Mouse (Mus musculus): ENCODE data around the gene Ebf4. TPM values are rescaled to one million over a fixed set of nuclear protein-coding genes. Genes with fewer than 3 reads are reported as not detected.
A peak's percentile ranks its signal among the peaks of the same experiment; 100 is the strongest.

Gene Ebf4
- total RNA-seq (2014; rRNA removed) = 18.7 and 19.3 TPM in 2 replicates
- polyA plus RNA-seq (2015; fragmentation: Nextera tagmentation; extraction: Ambion mirVana) = 5.4 TPM in 2 replicates

DNA sequence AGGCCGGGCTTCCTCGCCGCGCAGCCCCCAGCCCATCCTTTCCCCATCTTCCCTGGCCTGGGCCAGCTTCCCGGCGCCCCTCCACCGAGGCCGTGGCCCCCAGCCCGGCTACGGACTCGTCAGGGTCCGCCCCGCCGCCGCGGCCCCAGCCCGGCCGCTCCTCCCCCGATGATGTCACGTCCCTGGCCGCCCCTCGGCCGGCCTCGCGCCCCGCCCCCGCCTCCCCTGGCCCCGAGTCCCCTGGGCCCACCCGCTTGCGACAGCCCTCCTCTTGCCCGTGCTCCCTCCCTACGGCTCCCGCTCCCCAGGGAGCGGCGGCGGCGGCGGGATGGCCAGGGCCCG is at the start of gene Ebf4:
Gene Ebf4, plus strand, starts transcription at position 234 of the 342 bp plus-strand sequence.
- Histone ChIP-seq H3K27ac (peak within 1 kb of the TSS; percentile 41), H3K4me1 (ENCODE audit: insufficient read depth, low read length) (peaks cover 3% of the 10 kb centered on the region; the same call in 1 of the 2 replicates), H3K36me3 (ENCODE audit: insufficient read depth, low read length) (no peaks in the 10 kb centered on the region), H3K9me3 (ENCODE audit: low read length) (no peaks in the 10 kb centered on the region), H3K9ac (replicated peaks; ENCODE audit: low read length) (peak within 1 kb of the TSS; percentile 71), H3K4me3 (ENCODE audit: low read length) (peak within 1 kb of the TSS; percentile 62), H3K4me2 (ENCODE audit: low read depth, low read length) (peak within 1 kb of the TSS; percentile 70), H3K27me3 (ENCODE audit: insufficient read depth, low read length) (no peaks in the 10 kb centered on the region)
- TF ChIP-seq CTCF (IDR thresholded peaks at IDR 0.05; ENCODE audit: low read depth) = no peak
- DNase-seq (ENCODE audit: low spot score) (peak; percentile 81), ATAC-seq (peak; percentile 70)
- WGBS = 2% methylated on average over 13 of the region's 39 CpGs

GRCm38 (mm10) chr2:130246912-130247311 is 48.1 kb upstream of the Ebf4 start:
- H3K4me3 ChIP-seq (ENCODE audit: low read length) = no peak overlapping the region
- H3K9ac ChIP-seq (replicated peaks; ENCODE audit: low read length) = no peak overlapping the region
- no peaks in the 10 kb centered on the region for H3K36me3 ChIP-seq (ENCODE audit: insufficient read depth, low read length)
- ATAC-seq (0 out of 2 replicates have a peak, but pooled peaks have one; percentile 29), DNase-seq (ENCODE audit: low spot score) (peak; percentile 66)
- peak; percentile 61 for TF ChIP-seq CTCF (IDR thresholded peaks at IDR 0.05; ENCODE audit: low read depth)
- H3K4me1 ChIP-seq (ENCODE audit: insufficient read depth, low read length) = no peaks in the 10 kb centered on the region
- H3K27ac ChIP-seq = no peak overlapping the region
- H3K9me3 ChIP-seq (ENCODE audit: low read length) = no peaks in the 10 kb centered on the region
- H3K27me3 ChIP-seq (ENCODE audit: insufficient read depth, low read length) = no peaks in the 10 kb centered on the region
- 43% methylated on average over 9 of the region's 9 CpGs for WGBS
- H3K4me2 ChIP-seq (ENCODE audit: low read depth, low read length) = no peak overlapping the region

DNA sequence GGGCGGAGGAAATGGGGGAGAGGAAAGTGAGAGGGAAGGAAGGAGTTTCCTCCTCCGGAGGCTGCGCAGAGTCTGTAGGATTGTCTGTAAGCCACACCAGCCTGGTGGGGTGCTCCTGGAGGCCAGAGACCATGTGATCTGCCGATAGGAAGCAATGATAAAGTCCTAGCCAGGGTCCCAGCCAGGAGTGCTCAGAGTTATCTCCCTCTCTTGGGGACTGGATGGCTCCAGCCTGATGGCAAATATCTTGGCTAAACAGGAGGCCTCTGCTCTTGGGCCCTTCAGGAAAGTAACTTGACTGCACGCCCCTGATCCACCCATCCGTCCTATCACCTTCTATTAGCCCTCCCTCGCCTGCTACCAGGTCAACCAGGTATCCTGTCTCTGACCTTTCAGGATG is 46.7 kb upstream of the Ebf4 start:
- no peak overlapping the region for H3K9ac ChIP-seq (replicated peaks; ENCODE audit: low read length)
- no peaks in the 10 kb centered on the region for H3K27me3 ChIP-seq (ENCODE audit: insufficient read depth, low read length)
- 85% methylated on average over 7 of the region's 7 CpGs for WGBS
- no peak for TF ChIP-seq CTCF (IDR thresholded peaks at IDR 0.05; ENCODE audit: low read depth)
- no peak overlapping the region for H3K27ac ChIP-seq
- no peaks in the 10 kb centered on the region for H3K36me3 ChIP-seq (ENCODE audit: insufficient read depth, low read length)
- no peak overlapping the region for H3K4me3 ChIP-seq (ENCODE audit: low read length)
- no peak overlapping the region for H3K4me2 ChIP-seq (ENCODE audit: low read depth, low read length)
- ATAC-seq (no peak), DNase-seq (ENCODE audit: low spot score) (no peak)
- H3K9me3 ChIP-seq (ENCODE audit: low read length) = no peaks in the 10 kb centered on the region
- no peaks in the 10 kb centered on the region for H3K4me1 ChIP-seq (ENCODE audit: insufficient read depth, low read length)

DNA sequence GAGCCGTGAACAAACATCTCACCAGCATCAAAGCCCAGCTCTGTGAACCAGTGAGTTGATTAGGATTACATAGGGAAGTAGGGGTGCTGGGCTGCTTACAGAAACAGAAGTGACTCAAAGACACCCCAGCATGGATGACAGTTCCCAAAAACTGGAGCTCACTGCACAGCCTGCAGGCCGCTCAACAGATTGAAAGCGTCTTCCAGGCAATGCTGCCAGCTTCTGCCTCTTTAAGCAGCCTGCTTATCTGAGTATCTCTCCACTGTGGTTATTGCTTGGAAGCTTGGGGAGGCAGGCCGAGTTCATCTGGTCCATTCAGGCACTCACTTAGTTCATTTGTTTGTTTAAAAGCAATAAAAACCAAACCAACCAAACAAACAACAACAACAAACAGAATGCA is 38.2 kb upstream of the Ebf4 start:
- Histone ChIP-seq H3K4me2 (ENCODE audit: low read depth, low read length) (no peak overlapping the region), H3K27ac (no peak overlapping the region), H3K9ac (replicated peaks; ENCODE audit: low read length) (no peak overlapping the region), H3K27me3 (ENCODE audit: insufficient read depth, low read length) (no peaks in the 10 kb centered on the region), H3K4me1 (ENCODE audit: insufficient read depth, low read length) (no peaks in the 10 kb centered on the region), H3K9me3 (ENCODE audit: low read length) (no peaks in the 10 kb centered on the region), H3K36me3 (ENCODE audit: insufficient read depth, low read length) (no peaks in the 10 kb centered on the region), H3K4me3 (ENCODE audit: low read length) (no peak overlapping the region)
- DNase-seq (ENCODE audit: low spot score) (no peak), ATAC-seq (no peak)
- 79% methylated on average over 4 of the region's 4 CpGs for WGBS
- no peak for TF ChIP-seq CTCF (IDR thresholded peaks at IDR 0.05; ENCODE audit: low read depth)

GRCm38 (mm10) chr2:130260822-130261221 is 34.1 kb upstream of the Ebf4 start:
- no peak overlapping the region for H3K4me2 ChIP-seq (ENCODE audit: low read depth, low read length)
- no peak overlapping the region for H3K4me3 ChIP-seq (ENCODE audit: low read length)
- 85% methylated on average over 4 of the region's 4 CpGs for WGBS
- no peaks in the 10 kb centered on the region for H3K9me3 ChIP-seq (ENCODE audit: low read length)
- DNase-seq (ENCODE audit: low spot score) (no peak), ATAC-seq (no peak)
- H3K9ac ChIP-seq (replicated peaks; ENCODE audit: low read length) = no peak overlapping the region
- no peaks in the 10 kb centered on the region for H3K27me3 ChIP-seq (ENCODE audit: insufficient read depth, low read length)
- H3K27ac ChIP-seq = no peak overlapping the region
- TF ChIP-seq CTCF (IDR thresholded peaks at IDR 0.05; ENCODE audit: low read depth) = no peak
- H3K36me3 ChIP-seq (ENCODE audit: insufficient read depth, low read length) = no peaks in the 10 kb centered on the region
- H3K4me1 ChIP-seq (ENCODE audit: insufficient read depth, low read length) = no peaks in the 10 kb centered on the region

GRCm38 (mm10) chr2:130261914-130262313 is 33.1 kb upstream of the Ebf4 start:
- DNase-seq (ENCODE audit: low spot score) (no peak), ATAC-seq (no peak)
- Histone ChIP-seq H3K9me3 (ENCODE audit: low read length) (no peaks in the 10 kb centered on the region), H3K9ac (replicated peaks; ENCODE audit: low read length) (no peak overlapping the region), H3K27me3 (ENCODE audit: insufficient read depth, low read length) (no peaks in the 10 kb centered on the region), H3K27ac (no peak overlapping the region), H3K4me3 (ENCODE audit: low read length) (no peak overlapping the region), H3K4me2 (ENCODE audit: low read depth, low read length) (no peak overlapping the region), H3K4me1 (ENCODE audit: insufficient read depth, low read length) (no peaks in the 10 kb centered on the region), H3K36me3 (ENCODE audit: insufficient read depth, low read length) (no peaks in the 10 kb centered on the region)
- 95% methylated on average over 2 of the region's 2 CpGs for WGBS
- no peak for TF ChIP-seq CTCF (IDR thresholded peaks at IDR 0.05; ENCODE audit: low read depth)

GRCm38 (mm10) chr2:130262398-130262797 is 32.6 kb upstream of the Ebf4 start:
- Histone ChIP-seq H3K4me3 (ENCODE audit: low read length) (no peak overlapping the region), H3K9ac (replicated peaks; ENCODE audit: low read length) (no peak overlapping the region), H3K36me3 (ENCODE audit: insufficient read depth, low read length) (no peaks in the 10 kb centered on the region), H3K4me1 (ENCODE audit: insufficient read depth, low read length) (no peaks in the 10 kb centered on the region), H3K27me3 (ENCODE audit: insufficient read depth, low read length) (no peaks in the 10 kb centered on the region), H3K9me3 (ENCODE audit: low read length) (no peaks in the 10 kb centered on the region), H3K4me2 (ENCODE audit: low read depth, low read length) (no peak overlapping the region), H3K27ac (no peak overlapping the region)
- no peak for ATAC-seq
- 92% methylated on average over 2 of the region's 2 CpGs for WGBS
- TF ChIP-seq CTCF (IDR thresholded peaks at IDR 0.05; ENCODE audit: low read depth) = no peak
- no peak for DNase-seq (ENCODE audit: low spot score)

All from hindbrain, postnatal 0 days (tissue).